Mouse (Mus musculus) heart, embryonic 10.5 days (tissue): ENCODE data around the gene Slc12a4. TPM values are rescaled to one million over a fixed set of nuclear protein-coding genes. Genes with fewer than 3 reads are reported as not detected.

Experiments used
- DNase-seq: peaks from one replicate; pipeline ENCODE4 v3.0.0-alpha.2; 2017; ENCODE audit warnings: low spot score
- H3K27ac ChIP-seq: fragments of 300-500 bp; sonication (generic); 2 replicates; pipeline ENCODE4 v1.5.1; 2016; ENCODE audit warnings: mild to moderate bottlenecking
- H3K27me3 ChIP-seq: fragments of 300-500 bp; sonication (generic); 2 replicates; pipeline ENCODE4 v1.6.1; 2016; ENCODE audit warnings: mild to moderate bottlenecking; ENCODE audit not compliant: poor library complexity, insufficient read depth, severe bottlenecking
- H3K36me3 ChIP-seq: fragments of 300-500 bp; sonication (generic); 2 replicates; pipeline ENCODE4 v1.6.1; 2016; ENCODE audit warnings: mild to moderate bottlenecking, moderate library complexity
- H3K4me1 ChIP-seq: fragments of 300-500 bp; sonication (generic); 2 replicates; pipeline ENCODE4 v1.6.1; 2016; ENCODE audit warnings: mild to moderate bottlenecking
- H3K4me3 ChIP-seq: fragments of 300-500 bp; sonication (generic); 2 replicates; pipeline ENCODE4 v1.5.1; 2016; ENCODE audit warnings: mild to moderate bottlenecking, moderate library complexity
- H3K9me3 ChIP-seq: fragments of 300-500 bp; sonication (generic); 2 replicates; pipeline ENCODE4 v1.6.1; 2016; ENCODE audit warnings: mild to moderate bottlenecking, moderate library complexity
- WGBS: fragments of 180-500 bp; shearing (Covaris S2); methylation state at CpG from one replicate; pipeline ENCODE4 v1.1.7; 2016; 5-methylcytosine and 5-hydroxymethylcytosine counted together
- polyA plus RNA-seq: library from polyadenylated mRNA; unstranded; fragments of >200 nt; fragmentation: Nextera tagmentation; extraction: Ambion mirVana; gene quantifications from 2 replicates; pipeline ENCODE4 v1.2.1, GENCODE M21; 2016

Gene Slc12a4
- polyA plus RNA-seq, 1 experiment from 2014 or later = 45.1 TPM

DNA sequence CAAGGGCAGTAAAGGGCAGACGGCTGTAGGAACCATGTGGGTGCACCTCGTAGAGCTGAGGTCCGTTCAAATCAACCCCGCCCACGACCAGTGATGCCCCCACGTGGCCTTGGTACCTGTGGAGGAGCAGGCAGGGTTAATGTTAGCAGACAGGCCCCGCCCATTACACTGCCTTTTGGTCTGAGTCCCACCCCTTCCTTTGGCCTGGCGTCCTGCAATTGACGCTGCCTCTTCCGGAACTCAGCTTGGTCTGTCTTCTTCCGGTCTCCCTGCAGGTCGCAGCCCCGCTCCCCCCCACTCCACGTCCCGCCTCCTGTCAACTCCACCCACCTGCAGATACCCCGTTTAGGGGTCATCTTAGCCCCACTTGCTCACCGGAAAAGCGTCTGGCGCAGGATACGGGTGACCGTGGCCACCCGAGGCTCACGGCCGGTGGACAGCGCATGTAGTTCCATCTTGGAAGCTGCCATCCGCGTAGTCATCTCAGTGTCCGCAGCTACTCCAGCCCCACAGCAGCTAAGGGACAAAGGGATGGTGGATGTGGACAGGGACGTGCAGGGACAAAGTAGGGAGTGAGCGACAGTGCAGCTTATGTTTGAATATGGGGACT, 28.9 kb downstream of the Slc12a4 start:
- H3K4me3 ChIP-seq = peak overlapping the region; percentile 67
- DNase-seq = peak; percentile 98
- H3K4me1 ChIP-seq = peaks cover 25% of the 10 kb centered on the region
- H3K9me3 ChIP-seq = no peaks in the 10 kb centered on the region
- no peaks in the 10 kb centered on the region for H3K27me3 ChIP-seq
- peaks cover 25% of the 10 kb centered on the region for H3K36me3 ChIP-seq
- H3K27ac ChIP-seq = peak overlapping the region; percentile 89
- under 1% methylated on average over 30 of the region's 30 CpGs for WGBS

DNA sequence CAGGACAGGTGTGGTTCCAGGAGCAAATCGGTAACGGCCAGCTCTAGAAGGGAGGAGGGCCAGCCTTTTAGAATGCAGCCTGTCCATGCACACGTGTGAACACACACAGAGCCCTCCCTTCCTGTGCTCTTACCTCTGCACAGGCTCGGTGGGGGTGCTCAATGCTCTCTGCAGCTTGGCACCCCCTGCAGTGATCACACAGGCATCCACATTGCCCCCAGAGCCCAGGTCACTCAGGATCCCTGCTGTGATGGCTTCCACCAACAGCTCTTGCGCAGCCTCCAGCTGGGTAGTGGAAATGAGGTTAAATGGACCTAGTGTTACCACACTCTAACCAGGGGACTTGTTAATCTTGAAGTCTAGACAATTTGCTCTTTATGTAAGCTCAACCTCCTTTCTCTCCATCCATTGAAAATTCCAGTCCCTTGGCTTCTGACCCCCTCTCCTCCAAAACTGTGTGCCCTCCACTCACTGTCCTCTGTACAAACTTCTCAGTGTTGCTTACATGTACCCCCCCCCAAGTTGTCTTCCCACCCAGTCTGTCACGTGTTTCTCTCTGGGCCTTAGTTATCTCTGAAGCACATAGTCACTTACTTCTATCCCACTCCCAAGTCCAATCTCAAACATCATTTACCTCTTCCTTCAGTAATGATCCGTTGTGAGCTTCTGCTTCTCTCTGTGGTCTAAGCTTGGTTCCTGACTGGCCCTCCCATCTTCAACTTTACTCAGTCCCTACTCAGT, 29.9 kb downstream of the Slc12a4 start:
- Histone ChIP-seq H3K27me3 (no peaks in the 10 kb centered on the region), H3K9me3 (no peaks in the 10 kb centered on the region), H3K36me3 (peaks cover 22% of the 10 kb centered on the region), H3K27ac (peak overlapping the region; percentile 89), H3K4me3 (peak overlapping the region; percentile 67), H3K4me1 (peaks cover 26% of the 10 kb centered on the region)
- 19% methylated on average over 7 of the region's 7 CpGs for WGBS
- DNase-seq = no peak

GRCm38 (mm10) chr8:105935105-105935504, 30.8 kb downstream of the Slc12a4 start:
- H3K27ac ChIP-seq = no peak overlapping the region
- H3K9me3 ChIP-seq = no peaks in the 10 kb centered on the region
- WGBS = 59% methylated on average over 6 of the region's 6 CpGs
- peaks cover 26% of the 10 kb centered on the region for H3K36me3 ChIP-seq
- DNase-seq = no peak
- no peaks in the 10 kb centered on the region for H3K27me3 ChIP-seq
- 0 out of 2 replicates have a peak overlapping the region, but pooled peaks have one; percentile 67 for H3K4me3 ChIP-seq
- peaks cover 35% of the 10 kb centered on the region for H3K4me1 ChIP-seq

DNA sequence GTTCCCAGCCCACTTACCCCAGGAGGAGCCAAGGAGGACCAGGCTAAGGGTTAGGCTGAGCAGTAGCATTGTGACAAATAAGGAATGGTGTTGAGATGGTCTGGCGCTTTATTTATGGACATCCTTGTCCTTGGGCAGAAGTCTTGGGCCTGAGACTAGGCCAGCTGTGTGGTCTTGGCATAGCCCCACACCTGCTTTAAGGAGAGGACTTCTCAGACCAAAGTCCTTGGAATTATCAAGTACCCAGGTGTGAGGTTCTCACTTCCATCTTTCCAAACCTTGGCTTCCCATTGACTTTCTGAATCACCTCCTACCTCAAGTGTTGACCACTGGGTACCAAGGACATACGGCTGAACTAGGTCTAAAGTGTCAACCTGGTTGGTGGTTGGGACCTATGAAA, 32.1 kb downstream of the Slc12a4 start, which contains the start of gene Ctrl:
Gene Ctrl (minus strand): TSS at position 101 of the 400 bp plus-strand sequence.
- Histone ChIP-seq H3K36me3 (peaks cover 23% of the 10 kb centered on the region), H3K27me3 (no peaks in the 10 kb centered on the region), H3K9me3 (no peaks in the 10 kb centered on the region), H3K27ac (no peak within 1 kb of the TSS), H3K4me3 (no peak within 1 kb of the TSS), H3K4me1 (peaks cover 36% of the 10 kb centered on the region)
- 82% methylated on average over 2 of the region's 2 CpGs for WGBS
- no peak for DNase-seq

DNA sequence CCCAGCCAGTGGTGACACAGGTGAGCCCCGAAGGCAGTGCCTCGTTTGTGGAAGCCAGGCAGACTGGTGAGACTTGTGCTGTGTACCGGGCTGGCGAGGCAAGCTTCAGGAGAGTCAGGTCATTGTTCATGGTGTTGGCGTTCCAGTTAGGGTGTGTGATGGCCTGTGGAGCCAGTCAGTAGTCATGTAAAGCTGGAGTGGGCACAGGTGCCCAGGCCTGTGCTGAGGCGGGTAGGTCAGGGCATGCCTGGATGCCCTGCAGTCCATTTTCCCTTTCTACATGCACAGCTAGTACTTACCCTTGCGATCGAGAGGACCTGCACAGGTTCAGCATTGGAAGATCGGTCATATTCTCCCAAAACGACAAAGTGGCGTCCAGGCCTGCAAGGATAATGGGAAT, 33.4 kb downstream of the Slc12a4 start:
- 85% methylated on average over 11 of the region's 11 CpGs for WGBS
- H3K36me3 ChIP-seq = peaks cover 23% of the 10 kb centered on the region
- no peaks in the 10 kb centered on the region for H3K27me3 ChIP-seq

DNA sequence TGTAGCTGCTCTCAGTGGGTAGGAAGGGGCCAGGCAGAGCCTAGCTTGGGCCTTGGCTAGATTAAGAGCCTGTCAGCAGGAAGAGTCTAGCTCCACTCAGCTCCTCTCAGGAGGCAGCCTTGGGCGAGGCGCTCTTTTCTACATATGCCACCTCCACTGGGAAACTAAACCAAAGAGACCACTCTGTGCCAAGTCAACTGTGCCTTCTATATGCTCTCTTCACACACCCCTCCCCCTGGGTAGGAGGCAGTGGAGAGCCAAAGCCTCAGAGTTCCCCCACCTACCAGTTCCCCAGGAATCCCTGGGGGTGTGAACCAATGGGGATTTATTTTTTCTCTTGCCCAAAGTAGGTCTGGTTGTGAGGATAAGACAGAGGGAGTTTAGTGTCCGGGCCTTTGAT, 34.6 kb downstream of the Slc12a4 start:
- Histone ChIP-seq H3K4me3 (no peak overlapping the region), H3K9me3 (no peaks in the 10 kb centered on the region), H3K27me3 (no peaks in the 10 kb centered on the region), H3K27ac (no peak overlapping the region), H3K36me3 (peaks cover 23% of the 10 kb centered on the region), H3K4me1 (peaks cover 22% of the 10 kb centered on the region)
- 84% methylated on average over 3 of the region's 3 CpGs for WGBS
- DNase-seq = no peak

More for the DNA sequence above, 33.4 kb downstream of the Slc12a4 start:
- Histone ChIP-seq H3K4me1 (peaks cover 27% of the 10 kb centered on the region), H3K27ac (no peak overlapping the region), H3K9me3 (no peaks in the 10 kb centered on the region), H3K4me3 (no peak overlapping the region)
- no peak for DNase-seq

GRCm38 (mm10) chr8:105930602-105931001, 35.3 kb downstream of the Slc12a4 start:
- DNase-seq = peak; percentile 90
- Histone ChIP-seq H3K4me1 (peaks cover 15% of the 10 kb centered on the region), H3K9me3 (no peaks in the 10 kb centered on the region), H3K27me3 (no peaks in the 10 kb centered on the region), H3K36me3 (peaks cover 23% of the 10 kb centered on the region), H3K4me3 (no peak overlapping the region), H3K27ac (peak overlapping the region; percentile 62)
- 14% methylated on average over 8 of the region's 8 CpGs for whole genome bisulfite sequencing

- Histone ChIP-seq H3K27me3 (no peaks in the 10 kb centered on the region), H3K4me3 (no peak overlapping the region), H3K36me3 (peaks cover 16% of the 10 kb centered on the region), H3K9me3 (no peaks in the 10 kb centered on the region), H3K27ac (no peak overlapping the region), H3K4me1 (peaks cover 8% of the 10 kb centered on the region)
- WGBS = 60% methylated on average over 3 of the region's 3 CpGs
- DNase-seq = no peak
Observed at GRCm38 (mm10) chr8:105925123-105925522, 40.8 kb downstream of the Slc12a4 start.

GRCm38 (mm10) chr8:105919390-105919789, 46.5 kb downstream of the Slc12a4 start:
- Histone ChIP-seq H3K4me3 (no peak overlapping the region), H3K4me1 (peaks cover 9% of the 10 kb centered on the region; the same call in 1 of the 2 replicates), H3K9me3 (no peaks in the 10 kb centered on the region), H3K36me3 (peaks cover 26% of the 10 kb centered on the region), H3K27me3 (no peaks in the 10 kb centered on the region), H3K27ac (no peak overlapping the region)
- 68% methylated on average over 3 of the region's 3 CpGs for whole genome bisulfite sequencing
- DNase-seq = no peak

GRCm38 (mm10) chr8:105900941-105901616, 64.8 kb downstream of the Slc12a4 start:
- Histone ChIP-seq H3K27me3 (no peaks in the 10 kb centered on the region), H3K4me1 (peaks cover 12% of the 10 kb centered on the region), H3K4me3 (peak overlapping the region; percentile 91), H3K36me3 (no peaks in the 10 kb centered on the region), H3K9me3 (no peaks in the 10 kb centered on the region), H3K27ac (peak overlapping the region; percentile 97)
- WGBS = 30% methylated on average over 16 of the region's 16 CpGs
- no peak for DNase-seq

- WGBS = under 1% methylated on average over 68 of the region's 68 CpGs
- H3K4me1 ChIP-seq = peaks cover 12% of the 10 kb centered on the region
- peak; percentile 97 for DNase-seq
Observed at GRCm38 (mm10) chr8:105900180-105900940, 65.5 kb downstream of the Slc12a4 start, which contains the start of gene Pskh1. Pskh1 (plus strand) TSS chr8:105900441.

DNA sequence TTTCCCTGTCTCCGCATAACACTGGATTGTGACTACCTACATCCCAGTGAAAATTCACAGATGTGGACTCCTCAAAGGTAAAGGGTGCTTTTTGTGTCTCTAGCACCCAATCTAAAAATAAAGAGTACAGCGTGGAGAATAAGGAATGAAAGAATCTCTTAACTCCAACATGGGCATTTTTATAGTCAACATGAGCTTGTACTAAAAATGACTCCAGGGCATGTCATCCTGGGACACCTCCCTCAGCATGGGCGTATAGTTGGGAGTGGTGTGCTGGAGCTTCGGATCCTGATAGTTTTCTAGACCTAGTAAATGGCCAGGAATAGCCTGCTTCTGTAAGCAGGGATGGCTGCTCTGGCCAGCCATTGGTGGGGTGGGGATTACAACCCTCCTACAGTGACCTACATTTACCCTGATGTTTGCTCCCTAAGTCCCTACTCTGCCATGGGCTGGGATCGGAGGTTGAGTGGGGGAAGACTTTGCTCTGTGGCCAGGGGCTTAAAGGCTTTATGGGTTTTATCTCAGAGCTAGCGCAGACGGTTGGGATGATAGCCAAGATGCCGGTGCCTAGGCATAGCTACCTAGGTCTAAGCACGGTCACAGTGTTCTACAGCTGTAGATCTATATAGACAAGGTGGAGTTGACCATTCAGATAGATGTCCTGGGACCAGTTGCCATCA, 68.0 kb downstream of the Slc12a4 start:
- no peaks in the 10 kb centered on the region for H3K27me3 ChIP-seq
- no peak overlapping the region for H3K4me3 ChIP-seq
- no peak overlapping the region for H3K27ac ChIP-seq
- no peaks in the 10 kb centered on the region for H3K9me3 ChIP-seq
- no peak for DNase-seq
- peaks cover 20% of the 10 kb centered on the region for H3K4me1 ChIP-seq
- H3K36me3 ChIP-seq = peaks cover 8% of the 10 kb centered on the region
- WGBS = 77% methylated on average over 9 of the region's 9 CpGs

More at GRCm38 (mm10) chr8:105900180-105900940, 65.5 kb downstream of the Slc12a4 start, which contains the start of gene Pskh1:
- Histone ChIP-seq H3K9me3 (no peaks in the 10 kb centered on the region), H3K27me3 (no peaks in the 10 kb centered on the region), H3K4me3 (peak within 1 kb of the TSS; percentile 91), H3K36me3 (no peaks in the 10 kb centered on the region), H3K27ac (peak within 1 kb of the TSS; percentile 97)
